Mouse (Mus musculus) intestine, embryonic 16.5 days (tissue): ENCODE measurements around the gene Nt5c2. TPM values are rescaled to one million over a fixed set of nuclear protein-coding genes. Genes with fewer than 3 reads are reported as not detected.

Source experiments
- ATAC-seq: fragments of 200-750 bp; cut with Nextera tagmentation; 2 replicates; pipeline ENCODE4 v1.8.0; 2017; ENCODE audit warnings: moderate TSS enrichment, moderate library complexity
- H3K27ac ChIP-seq: fragments of 300-500 bp; sonication (generic); 2 replicates; pipeline ENCODE4 v1.5.1; 2014; ENCODE audit warnings: mild to moderate bottlenecking, low read length
- H3K27me3 ChIP-seq: fragments of 300-500 bp; sonication (generic); replicated peaks from 2 replicates; pipeline ENCODE4 v1.6.1; 2014; ENCODE audit warnings: low read length, control low read depth, mixed read lengths; ENCODE audit not compliant: control insufficient read depth, insufficient read depth
- H3K36me3 ChIP-seq: fragments of 300-500 bp; sonication (generic); 2 replicates; pipeline ENCODE4 v1.6.1; 2014; ENCODE audit warnings: low read length, control low read depth; ENCODE audit not compliant: control insufficient read depth, insufficient read depth
- H3K4me1 ChIP-seq: fragments of 300-500 bp; sonication (generic); 2 replicates; pipeline ENCODE4 v1.6.1; 2014; ENCODE audit warnings: low read length, control low read depth, mixed read lengths; ENCODE audit not compliant: control insufficient read depth, insufficient read depth
- H3K4me2 ChIP-seq: fragments of 300-500 bp; sonication (generic); 2 replicates; pipeline ENCODE4 v1.6.1; 2014; ENCODE audit warnings: low read depth, low read length, control low read depth
- H3K4me3 ChIP-seq: fragments of 300-500 bp; sonication (generic); 2 replicates; pipeline ENCODE4 v1.5.1; 2014; ENCODE audit warnings: mild to moderate bottlenecking, low read length
- H3K9ac ChIP-seq: fragments of 300-500 bp; sonication (generic); 2 replicates; pipeline ENCODE4 v1.6.1; 2014; ENCODE audit warnings: low read depth, low read length
- H3K9me3 ChIP-seq: fragments of 300-500 bp; sonication (generic); 2 replicates; pipeline ENCODE4 v1.6.1; 2016; ENCODE audit warnings: low read length, control low read depth; ENCODE audit not compliant: control insufficient read depth
- WGBS: fragments of 180-500 bp; shearing (Covaris S2); extraction: QIAGEN DNeasy Blood & Tissue Kit; methylation state at CpG from one replicate; pipeline ENCODE4 v1.1.7; 2014; 5-methylcytosine and 5-hydroxymethylcytosine counted together
- polyA plus RNA-seq: library from polyadenylated mRNA; unstranded; fragments of >200 nt; fragmentation: Nextera tagmentation; extraction: Ambion mirVana; gene quantifications from 2 replicates; pipeline ENCODE4 v1.2.1, GENCODE M21; 2015

Nt5c2 gene
- polyA plus RNA-seq, 1 experiment from 2014 or later = 45.3 TPM

DNA sequence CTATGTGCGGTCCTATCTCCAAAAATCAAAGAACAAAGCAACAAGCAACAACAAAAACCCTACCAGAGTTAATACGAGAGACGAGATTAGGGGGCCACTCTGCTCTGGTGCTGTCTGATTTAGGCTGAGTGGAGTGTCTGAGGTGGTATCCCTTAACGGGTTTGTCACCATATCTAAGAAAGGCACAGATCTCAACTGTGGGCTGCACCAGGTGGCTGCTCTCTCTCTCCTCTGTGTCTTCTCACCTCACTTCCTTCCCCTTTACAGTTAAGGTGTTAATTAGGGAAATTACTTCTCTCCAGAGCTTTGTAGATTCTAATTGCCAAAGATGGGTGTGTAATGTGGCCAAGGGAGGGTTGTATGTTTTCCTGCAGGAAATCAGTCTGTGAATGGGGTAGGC lies 7.8 kb upstream of the Nt5c2 start:
- Histone ChIP-seq H3K4me2 (no peak overlapping the region), H3K4me3 (no peak overlapping the region), H3K27ac (no peak overlapping the region), H3K9ac (no peak overlapping the region), H3K4me1 (no peaks in the 10 kb centered on the region), H3K36me3 (no peaks in the 10 kb centered on the region), H3K9me3 (no peaks in the 10 kb centered on the region), H3K27me3 (peaks cover 7% of the 10 kb centered on the region)
- WGBS = 91% methylated on average over 4 of the region's 4 CpGs
- ATAC-seq = no peak

DNA sequence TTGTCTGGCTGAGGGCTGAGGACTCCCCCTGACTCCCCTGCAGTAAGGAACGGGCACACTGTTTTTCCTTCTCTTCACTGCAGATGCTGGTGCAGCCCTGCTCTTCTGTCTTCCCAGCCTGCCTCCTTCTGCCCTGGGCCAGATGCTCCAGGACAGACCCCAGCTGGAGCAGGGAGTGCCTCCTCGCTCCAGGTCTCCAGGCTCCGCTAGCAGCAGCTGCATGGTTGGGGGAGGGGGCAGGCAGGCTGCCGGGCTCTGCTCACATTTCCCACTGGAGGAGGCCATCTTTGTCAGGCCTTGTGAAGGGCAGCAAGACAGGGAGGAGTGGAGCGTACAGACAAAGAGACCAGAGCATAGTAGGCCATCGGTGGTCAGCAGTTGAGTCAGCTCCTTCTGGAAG lies 4.4 kb upstream of the Nt5c2 start:
- Histone ChIP-seq H3K9ac (no peak overlapping the region), H3K27ac (no peak overlapping the region), H3K4me1 (peaks cover 12% of the 10 kb centered on the region), H3K27me3 (peaks cover 28% of the 10 kb centered on the region), H3K4me3 (no peak overlapping the region), H3K9me3 (no peaks in the 10 kb centered on the region), H3K4me2 (no peak overlapping the region), H3K36me3 (no peaks in the 10 kb centered on the region)
- WGBS = 22% methylated on average over 6 of the region's 6 CpGs
- ATAC-seq = no peak

GRCm38 (mm10) chr19:47018330-47018729 lies 3.4 kb upstream of the Nt5c2 start:
- Histone ChIP-seq H3K9me3 (no peaks in the 10 kb centered on the region), H3K36me3 (no peaks in the 10 kb centered on the region), H3K27me3 (peaks cover 38% of the 10 kb centered on the region), H3K27ac (no peak overlapping the region), H3K4me2 (no peak overlapping the region), H3K4me1 (peaks cover 13% of the 10 kb centered on the region), H3K4me3 (no peak overlapping the region), H3K9ac (no peak overlapping the region)
- 45% methylated on average over 2 of the region's 2 CpGs for WGBS
- ATAC-seq = no peak

GRCm38 (mm10) chr19:47017831-47018230 lies 2.9 kb upstream of the Nt5c2 start:
- no peak overlapping the region for H3K9ac ChIP-seq
- H3K4me1 ChIP-seq = peaks cover 13% of the 10 kb centered on the region
- ATAC-seq = no peak
- H3K27me3 ChIP-seq = peaks cover 43% of the 10 kb centered on the region
- H3K36me3 ChIP-seq = no peaks in the 10 kb centered on the region
- no peak overlapping the region for H3K27ac ChIP-seq
- no peak overlapping the region for H3K4me3 ChIP-seq
- 6% methylated on average over 3 of the region's 3 CpGs for WGBS
- no peak overlapping the region for H3K4me2 ChIP-seq
- no peaks in the 10 kb centered on the region for H3K9me3 ChIP-seq

DNA sequence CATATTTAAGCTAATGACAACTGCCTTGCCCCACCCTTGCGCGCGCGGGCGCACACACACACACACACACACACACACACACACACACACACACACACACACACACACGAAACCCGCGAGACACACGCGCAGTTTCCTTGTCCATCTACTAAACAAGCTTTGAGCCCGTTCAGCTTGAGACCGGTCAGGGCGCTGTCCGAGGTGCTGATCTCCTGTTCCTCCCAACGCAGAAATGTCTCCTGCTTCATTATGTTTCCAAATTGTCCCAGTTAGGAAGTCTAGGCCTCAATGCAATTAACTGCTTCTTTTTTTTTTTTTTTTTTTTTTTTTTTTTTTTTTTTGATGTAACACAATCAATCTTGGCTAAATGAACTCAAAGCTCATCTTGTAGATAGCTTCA lies 1.5 kb upstream of the Nt5c2 start:
- Histone ChIP-seq H3K9ac (no peak overlapping the region), H3K4me3 (no peak overlapping the region), H3K36me3 (no peaks in the 10 kb centered on the region), H3K9me3 (no peaks in the 10 kb centered on the region), H3K27ac (no peak overlapping the region), H3K27me3 (peaks cover 51% of the 10 kb centered on the region), H3K4me2 (no peak overlapping the region), H3K4me1 (peaks cover 13% of the 10 kb centered on the region)
- WGBS = under 1% methylated on average over 15 of the region's 15 CpGs
- no peak for ATAC-seq

GRCm38 (mm10) chr19:47015965-47016364 lies 1.0 kb upstream of the Nt5c2 start:
- Histone ChIP-seq H3K4me2 (no peak overlapping the region), H3K9ac (no peak overlapping the region), H3K9me3 (no peaks in the 10 kb centered on the region), H3K4me1 (peaks cover 13% of the 10 kb centered on the region), H3K27me3 (peaks cover 51% of the 10 kb centered on the region), H3K4me3 (peak overlapping the region; percentile 51; the same call in 1 of the 2 replicates), H3K27ac (no peak overlapping the region), H3K36me3 (no peaks in the 10 kb centered on the region)
- no peak for ATAC-seq
- WGBS = 5% methylated on average over 9 of the region's 9 CpGs

- WGBS = 2% methylated on average over 37 of the region's 37 CpGs
- Histone ChIP-seq H3K27me3 (peaks cover 51% of the 10 kb centered on the region), H3K9me3 (no peaks in the 10 kb centered on the region), H3K27ac (no peak overlapping the region), H3K4me1 (peaks cover 13% of the 10 kb centered on the region), H3K36me3 (no peaks in the 10 kb centered on the region), H3K4me2 (peak overlapping the region; percentile 89), H3K9ac (no peak overlapping the region), H3K4me3 (peak overlapping the region; percentile 51)
- peak; percentile 36 for ATAC-seq
These were observed 443 bp upstream of the Nt5c2 start for GRCm38 (mm10) chr19:47015396-47015795.

GRCm38 (mm10) chr19:47014159-47014446 lies 850 bp downstream of the Nt5c2 start:
- ATAC-seq = no peak
- Histone ChIP-seq H3K36me3 (no peaks in the 10 kb centered on the region), H3K27ac (no peak overlapping the region), H3K27me3 (peaks cover 51% of the 10 kb centered on the region), H3K9ac (no peak overlapping the region), H3K9me3 (no peaks in the 10 kb centered on the region), H3K4me3 (peak overlapping the region; percentile 51), H3K4me2 (peak overlapping the region; percentile 89), H3K4me1 (peaks cover 13% of the 10 kb centered on the region)
- WGBS = 1% methylated on average over 11 of the region's 11 CpGs

DNA sequence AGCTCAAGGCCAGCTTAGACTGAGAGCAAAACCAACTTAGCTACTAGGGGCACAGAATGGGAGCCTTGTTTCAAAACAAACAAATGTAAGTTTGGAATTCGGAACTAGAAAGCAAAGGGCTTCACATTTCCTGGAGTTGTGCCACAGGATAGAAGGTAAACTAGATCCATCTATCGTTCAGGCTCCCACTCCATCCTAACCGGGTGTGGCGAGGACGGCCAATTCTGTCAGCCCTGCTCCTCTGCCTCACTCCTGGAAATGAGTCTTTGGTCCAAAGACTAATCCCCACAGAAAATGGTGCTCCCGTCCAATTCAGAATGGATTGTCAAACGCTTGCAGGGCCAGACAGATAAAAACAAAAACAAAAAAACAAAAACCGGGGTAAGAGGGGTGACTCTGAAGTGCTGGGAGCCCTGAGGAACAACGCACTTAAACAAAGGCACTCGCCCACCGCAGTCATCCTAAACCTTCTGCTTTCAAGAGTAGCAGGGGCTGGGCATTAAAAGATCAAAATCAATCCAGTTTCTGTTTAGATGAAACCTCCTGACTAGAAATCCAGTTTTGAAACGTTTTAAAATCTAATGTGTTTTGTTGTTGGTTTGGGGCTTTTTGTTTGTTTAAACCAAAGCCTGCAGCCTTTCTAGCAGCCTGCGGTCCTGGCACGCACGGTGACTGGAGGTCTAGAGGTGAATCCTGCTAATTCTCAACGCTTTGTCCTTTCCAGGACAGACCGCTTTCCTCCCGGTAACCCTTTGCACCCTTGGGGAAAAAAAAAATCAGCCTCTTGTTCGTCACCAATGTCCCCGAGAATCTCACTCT lies 1.4 kb downstream of the Nt5c2 start:
- no peak overlapping the region for H3K27ac ChIP-seq
- no peak overlapping the region for H3K9ac ChIP-seq
- no peaks in the 10 kb centered on the region for H3K36me3 ChIP-seq
- H3K4me1 ChIP-seq = peaks cover 13% of the 10 kb centered on the region
- no peak overlapping the region for H3K4me2 ChIP-seq
- no peaks in the 10 kb centered on the region for H3K9me3 ChIP-seq
- 14% methylated on average over 20 of the region's 20 CpGs for WGBS
- ATAC-seq = no peak
- peaks cover 51% of the 10 kb centered on the region for H3K27me3 ChIP-seq
- H3K4me3 ChIP-seq = peak overlapping the region; percentile 51; the same call in 1 of the 2 replicates
